In the genomic region with DNA sequence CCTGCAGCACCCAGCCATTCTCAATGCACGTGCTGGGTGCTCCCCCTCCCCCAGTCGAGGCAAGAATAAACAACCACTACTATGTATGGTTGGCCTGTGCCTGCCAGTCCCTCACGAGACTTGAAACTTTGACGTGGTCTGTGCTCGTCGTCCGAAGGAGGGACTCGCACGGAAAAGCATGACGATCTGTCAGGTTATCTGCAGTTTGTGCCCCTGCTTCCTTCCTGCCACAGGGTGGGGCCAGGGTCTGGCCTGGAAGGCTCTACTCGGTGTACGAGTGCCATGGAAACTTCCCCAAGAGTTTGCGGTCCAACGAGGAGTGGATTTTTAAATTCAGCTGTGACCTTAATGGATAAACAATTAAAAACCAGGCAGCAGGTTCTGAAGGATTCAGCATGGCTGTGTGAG, we compare ENCODE assay signal across 7 mouse cellular contexts. TPM values are rescaled to one million over a fixed set of nuclear protein-coding genes. Genes with fewer than 3 reads are reported as not detected.
A peak's percentile ranks its signal among the peaks of the same experiment; 100 is the strongest.
DNase-seq lines count a peak whose midpoint lies in the region; ATAC-seq and TF ChIP-seq lines count a peak whose summit lies in the region.

No protein-coding gene starts in this region.

- TF ChIP-seq CTCF in midbrain, postnatal 0 days (IDR thresholded peaks at IDR 0.05), result no peak

- DNase-seq in MEL-GATA-1-ER (ENCODE audit: extremely low read depth, low read depth), result peak; percentile 79
- peak; percentile 60 for DNase-seq in embryo, embryonic 10 days (ENCODE audit: low spot score)
- peak; percentile 33 for DNase-seq in hindbrain, embryonic 10.5 days (ENCODE audit: low spot score)
- DNase-seq in midbrain, postnatal 0 days (ENCODE audit: low spot score), result peak; percentile 20
- DNase-seq in spleen, adult 18-20 months, result no peak
- DNase-seq in left cerebral cortex, postnatal 25 days (ENCODE audit: low spot score in 2 of 2), result no peak

- peak overlapping the region; percentile 76; the same call in 1 of the 2 replicates for H3K9ac ChIP-seq in limb, embryonic 12.5 days (replicated peaks)
- H3K9ac ChIP-seq in midbrain, postnatal 0 days (replicated peaks; ENCODE audit: low read length, poor library complexity, severe bottlenecking), result peak overlapping the region; percentile 91

- no peak for ATAC-seq in limb, embryonic 12.5 days (ENCODE audit: insufficient number of reproducible peaks, insufficient read depth, low FRiP score, low TSS enrichment, low read depth)
- no peak for ATAC-seq in midbrain, postnatal 0 days (ENCODE audit: low FRiP score)

- H3K4me2 ChIP-seq in limb, embryonic 12.5 days, result peak overlapping the region; percentile 82
- peak overlapping the region; percentile 80 for H3K4me2 ChIP-seq in midbrain, postnatal 0 days (ENCODE audit: low read depth, low read length, poor library complexity, severe bottlenecking)

- peak overlapping the region; percentile 76 for H3K4me3 ChIP-seq in hindbrain, embryonic 10.5 days
- peak overlapping the region; percentile 73 for H3K4me3 ChIP-seq in limb, embryonic 12.5 days (replicated peaks)
- H3K4me3 ChIP-seq in midbrain, postnatal 0 days (ENCODE audit: low read depth, low read length), result peak overlapping the region; percentile 78

- H3K4me1 ChIP-seq in hindbrain, embryonic 10.5 days (replicated peaks), result peaks cover 41% of the 10 kb centered on the region
- peaks cover 23% of the 10 kb centered on the region for H3K4me1 ChIP-seq in limb, embryonic 12.5 days (replicated peaks)
- peaks cover 10% of the 10 kb centered on the region for H3K4me1 ChIP-seq in midbrain, postnatal 0 days (ENCODE audit: insufficient read depth, low read length)

- peak overlapping the region; percentile 95 for H3K27ac ChIP-seq in hindbrain, embryonic 10.5 days
- no peak overlapping the region for H3K27ac ChIP-seq in limb, embryonic 12.5 days
- peak overlapping the region; percentile 27 for H3K27ac ChIP-seq in midbrain, postnatal 0 days (ENCODE audit: low read depth, low read length)

- H3K36me3 ChIP-seq in hindbrain, embryonic 10.5 days, result peaks cover 19% of the 10 kb centered on the region
- peaks cover 12% of the 10 kb centered on the region; the same call in 1 of the 2 replicates for H3K36me3 ChIP-seq in limb, embryonic 12.5 days
- H3K36me3 ChIP-seq in midbrain, postnatal 0 days (ENCODE audit: insufficient read depth, low read length), result no peaks in the 10 kb centered on the region

- no peaks in the 10 kb centered on the region for H3K9me3 ChIP-seq in hindbrain, embryonic 10.5 days
- H3K9me3 ChIP-seq in limb, embryonic 12.5 days, result no peaks in the 10 kb centered on the region
- H3K9me3 ChIP-seq in midbrain, postnatal 0 days (ENCODE audit: low read length), result no peaks in the 10 kb centered on the region

- WGBS in hindbrain, embryonic 10.5 days, result 10% methylated on average over 14 of the region's 14 CpGs
- 17% methylated on average over 14 of the region's 14 CpGs for WGBS in limb, embryonic 12.5 days
- 6% methylated on average over 14 of the region's 14 CpGs for WGBS in midbrain, postnatal 0 days

- no peaks in the 10 kb centered on the region for H3K27me3 ChIP-seq in hindbrain, embryonic 10.5 days (ENCODE audit: insufficient read depth, poor library complexity, severe bottlenecking)
- H3K27me3 ChIP-seq in limb, embryonic 12.5 days, result no peaks in the 10 kb centered on the region
- no peaks in the 10 kb centered on the region for H3K27me3 ChIP-seq in midbrain, postnatal 0 days (ENCODE audit: insufficient read depth, low read length)

- intact Hi-C loops in left cerebral cortex, postnatal 25 days (cut with DNase I), result no loop called here

RNA-seq across cellular contexts. Expression of a gene that starts 1.2 kb away (rescaled TPM):
- 66.4 and 76.6 TPM in 2 replicates for polyA plus RNA-seq in hindbrain, embryonic 10.5 days (2016; fragmentation: Nextera tagmentation; extraction: Ambion mirVana)
- polyA plus RNA-seq in limb, embryonic 12.5 days (2016; fragmentation: Nextera tagmentation; extraction: Ambion mirVana), result 52.4 and 56.3 TPM in 2 replicates
- total RNA-seq in midbrain, postnatal 0 days (2014; rRNA removed), result 54.2 and 59.8 TPM in 2 replicates
- 97.7 and 101 TPM in 2 replicates for polyA plus RNA-seq in midbrain, postnatal 0 days (2015; fragmentation: Nextera tagmentation; extraction: Ambion mirVana)
- 10 to 100 TPM; 45.0 to 47.0 TPM for total RNA-seq in left cerebral cortex, postnatal 25 days (2021)

RNA-seq across cellular contexts. Expression of a gene that starts 53.0 kb away (rescaled TPM):
- polyA plus RNA-seq in hindbrain, embryonic 10.5 days (2016; fragmentation: Nextera tagmentation; extraction: Ambion mirVana), result 7.3 and 8.4 TPM in 2 replicates
- polyA plus RNA-seq in limb, embryonic 12.5 days (2016; fragmentation: Nextera tagmentation; extraction: Ambion mirVana), result 7.4 and 8.4 TPM in 2 replicates
- total RNA-seq in midbrain, postnatal 0 days (2014; rRNA removed), result 9.9 and 16.3 TPM in 2 replicates
- 5.2 and 5.5 TPM in 2 replicates for polyA plus RNA-seq in midbrain, postnatal 0 days (2015; fragmentation: Nextera tagmentation; extraction: Ambion mirVana)
- 10 to 100 TPM; 67.4 to 72.8 TPM for total RNA-seq in left cerebral cortex, postnatal 25 days (2021)

Comparison
In these comparisons a context has a peak if more than half of its experiments do, and no peak if none do; other contexts are left out.
1. DNase-seq: peak in MEL-GATA-1-ER (single experiment), embryo, embryonic 10 days (single experiment), hindbrain, embryonic 10.5 days (single experiment) and midbrain, postnatal 0 days (single experiment); none in spleen, adult 18-20 months (0 of 2) and left cerebral cortex, postnatal 25 days (0 of 2).
2. Peak in every context shown above with its lines, with median percentiles within 50 percentile points of each other: H3K4me3 ChIP-seq.